Mouse (Mus musculus): Measurements from ENCODE around the gene Kcnq1. TPM values are rescaled to one million over a fixed set of nuclear protein-coding genes. Genes with fewer than 3 reads are reported as not detected.

The Kcnq1 gene
- polyA plus RNA-seq, 1 experiment: not detected

DNA sequence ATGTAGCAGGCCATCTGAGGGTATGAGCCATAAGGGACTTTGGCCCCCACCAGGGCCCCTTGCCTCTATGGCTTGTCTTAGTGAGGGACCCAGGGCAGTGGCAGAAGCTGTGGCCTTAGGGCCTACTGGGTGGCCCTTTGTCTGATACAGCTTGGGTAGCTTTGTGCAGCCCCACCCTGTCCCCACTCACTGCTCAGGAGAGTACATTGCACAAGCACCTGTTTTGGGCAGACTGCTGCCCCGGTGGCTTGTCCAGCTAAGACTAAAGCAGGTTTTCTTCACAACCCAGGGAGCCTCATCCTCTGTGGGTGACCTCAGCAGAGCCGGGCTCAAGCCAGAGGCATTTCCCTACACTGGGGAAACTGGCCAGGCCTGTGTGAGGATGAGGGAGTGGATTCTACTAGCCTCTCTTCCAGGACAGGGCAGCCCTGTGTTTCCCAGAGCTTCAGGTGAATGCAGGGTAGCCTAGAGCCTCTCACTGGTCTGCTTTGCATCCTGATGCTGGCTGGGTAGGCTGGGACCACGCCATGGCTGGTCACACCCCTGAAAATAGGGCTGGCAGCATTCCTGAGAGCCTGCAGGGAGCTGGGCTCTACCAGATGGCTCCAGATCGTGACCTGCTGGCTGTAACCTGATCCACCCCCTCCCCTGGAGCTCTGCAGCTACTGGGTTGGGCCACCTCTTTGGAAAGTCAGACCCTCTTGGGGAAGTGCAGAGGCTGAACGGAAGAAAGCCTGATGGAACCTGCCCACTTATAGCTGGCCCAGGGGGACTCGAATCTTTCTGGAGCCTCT is 17.9 kb downstream of the Kcnq1 start:
- Histone ChIP-seq H3K79me2 (ENCODE audit: control insufficient read depth, insufficient read depth) (no peaks in the 10 kb centered on the region), H3K36me3 (ENCODE audit: control insufficient read depth, insufficient read depth) (no peaks in the 10 kb centered on the region), H3K27me3 (ENCODE audit: control insufficient read depth, insufficient read depth, insufficient read length) (no peaks in the 10 kb centered on the region), H3K79me3 (ENCODE audit: low read depth) (no peaks in the 10 kb centered on the region), H3ac (ENCODE audit: control insufficient read depth, insufficient read length, low read depth) (no peak overlapping the region), H3K4me3 (ENCODE audit: insufficient read depth, poor library complexity, severe bottlenecking) (no peak overlapping the region)
- TF ChIP-seq CEBPB (IDR thresholded peaks at IDR 0.05; ENCODE audit: low read depth) (no peak), FOSL1 (IDR thresholded peaks at IDR 0.05; ENCODE audit: insufficient read depth, low read length, poor library complexity, severe bottlenecking) (no peak), MAX (IDR thresholded peaks at IDR 0.05) (no peak), CTCF (IDR thresholded peaks at IDR 0.05; ENCODE audit: control insufficient read depth, insufficient read depth, insufficient read length) (no peak), USF1 (IDR thresholded peaks at IDR 0.05; ENCODE audit: low read depth) (no peak), MYOG (IDR thresholded peaks at IDR 0.05; ENCODE audit: control insufficient read depth, extremely low read depth, insufficient read length) (no peak), MYOD1 (IDR thresholded peaks at IDR 0.05; ENCODE audit: control insufficient read depth, insufficient read length, low read depth) (no peak)

DNA sequence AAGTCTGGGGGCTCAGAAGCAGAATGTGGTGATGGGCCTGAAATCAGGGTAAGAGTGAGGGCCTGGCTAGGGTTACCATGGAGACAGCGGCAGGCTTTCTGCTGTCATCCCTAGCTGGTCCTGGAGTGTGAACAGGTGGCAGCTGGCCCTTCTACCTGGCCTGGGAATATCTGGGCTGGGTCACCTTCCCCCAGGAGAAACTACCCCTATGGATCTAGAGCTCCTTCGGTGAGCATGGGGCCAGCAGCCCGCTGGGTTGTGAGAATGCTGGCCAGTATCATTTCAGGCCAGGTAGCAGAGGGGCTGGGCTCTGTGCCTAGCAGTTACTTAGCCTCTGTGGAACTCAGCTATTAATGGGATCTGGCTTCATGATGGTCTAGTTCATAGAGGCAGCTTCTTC is 18.7 kb downstream of the Kcnq1 start:
- Histone ChIP-seq H3K79me2 (ENCODE audit: control insufficient read depth, insufficient read depth) (no peaks in the 10 kb centered on the region), H3K79me3 (ENCODE audit: low read depth) (no peaks in the 10 kb centered on the region), H3K4me3 (ENCODE audit: insufficient read depth, poor library complexity, severe bottlenecking) (no peak overlapping the region), H3K27me3 (ENCODE audit: control insufficient read depth, insufficient read depth, insufficient read length) (no peaks in the 10 kb centered on the region), H3ac (ENCODE audit: control insufficient read depth, insufficient read length, low read depth) (no peak overlapping the region), H3K36me3 (ENCODE audit: control insufficient read depth, insufficient read depth) (no peaks in the 10 kb centered on the region)
- TF ChIP-seq FOSL1 (IDR thresholded peaks at IDR 0.05; ENCODE audit: insufficient read depth, low read length, poor library complexity, severe bottlenecking) (no peak), MYOD1 (IDR thresholded peaks at IDR 0.05; ENCODE audit: control insufficient read depth, insufficient read length, low read depth) (no peak), MAX (IDR thresholded peaks at IDR 0.05) (no peak), CTCF (IDR thresholded peaks at IDR 0.05; ENCODE audit: control insufficient read depth, insufficient read depth, insufficient read length) (no peak), MYOG (IDR thresholded peaks at IDR 0.05; ENCODE audit: control insufficient read depth, extremely low read depth, insufficient read length) (no peak), USF1 (IDR thresholded peaks at IDR 0.05; ENCODE audit: low read depth) (no peak), CEBPB (IDR thresholded peaks at IDR 0.05; ENCODE audit: low read depth) (no peak)

DNA sequence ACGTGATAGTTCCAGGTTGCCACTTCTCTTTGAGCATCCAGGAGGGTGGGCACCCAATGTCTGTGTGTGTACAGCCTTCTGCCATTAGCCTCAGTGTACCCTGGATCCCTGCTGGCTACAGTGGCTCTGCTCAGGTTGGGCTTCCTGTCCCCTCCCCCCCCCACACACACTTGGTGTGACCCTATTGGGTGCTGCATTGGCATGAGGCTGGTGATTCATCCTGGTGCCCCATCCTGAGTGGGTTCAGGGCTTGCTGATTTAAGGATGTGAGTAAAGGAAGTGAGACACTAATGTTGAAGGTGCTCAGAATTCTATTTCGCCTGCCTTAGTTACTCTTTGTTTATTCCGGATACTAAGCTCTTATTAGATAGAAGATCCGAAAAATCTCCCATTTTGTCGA is 26.7 kb downstream of the Kcnq1 start:
- H3K27me3 ChIP-seq (ENCODE audit: control insufficient read depth, insufficient read depth, insufficient read length): no peaks in the 10 kb centered on the region
- H3K79me2 ChIP-seq (ENCODE audit: control insufficient read depth, insufficient read depth): no peaks in the 10 kb centered on the region
- H3K4me3 ChIP-seq (ENCODE audit: insufficient read depth, poor library complexity, severe bottlenecking): no peak overlapping the region
- H3K36me3 ChIP-seq (ENCODE audit: control insufficient read depth, insufficient read depth): no peaks in the 10 kb centered on the region
- no peak overlapping the region for H3ac ChIP-seq (ENCODE audit: control insufficient read depth, insufficient read length, low read depth)
- H3K79me3 ChIP-seq (ENCODE audit: low read depth): no peaks in the 10 kb centered on the region
- TF ChIP-seq MYOD1 (IDR thresholded peaks at IDR 0.05; ENCODE audit: control insufficient read depth, insufficient read length, low read depth) (no peak), CTCF (IDR thresholded peaks at IDR 0.05; ENCODE audit: control insufficient read depth, insufficient read depth, insufficient read length) (no peak), FOSL1 (IDR thresholded peaks at IDR 0.05; ENCODE audit: insufficient read depth, low read length, poor library complexity, severe bottlenecking) (no peak), USF1 (IDR thresholded peaks at IDR 0.05; ENCODE audit: low read depth) (no peak), MAX (IDR thresholded peaks at IDR 0.05) (no peak), CEBPB (IDR thresholded peaks at IDR 0.05; ENCODE audit: low read depth) (no peak), MYOG (IDR thresholded peaks at IDR 0.05; ENCODE audit: control insufficient read depth, extremely low read depth, insufficient read length) (no peak)

DNA sequence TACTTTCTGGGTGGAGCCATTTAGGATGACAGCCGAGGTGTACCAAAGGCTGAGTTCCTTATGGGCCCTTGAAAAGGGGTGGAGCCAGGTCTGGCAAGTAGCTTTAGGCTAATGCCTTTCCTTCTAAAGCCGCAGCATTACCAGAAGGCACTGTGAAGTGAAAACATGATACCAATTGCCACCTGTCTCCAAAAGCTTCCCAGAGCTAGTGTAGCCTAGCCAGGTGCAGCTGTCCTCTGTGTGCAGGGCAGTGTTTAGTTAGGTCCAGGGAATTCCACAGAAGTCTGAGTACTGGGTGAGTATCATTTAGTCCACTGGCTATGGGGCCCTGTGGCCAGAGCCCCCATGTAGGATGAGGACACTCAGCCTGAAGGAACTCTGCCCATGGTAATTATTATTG is 30.0 kb downstream of the Kcnq1 start:
- Histone ChIP-seq H3K79me3 (ENCODE audit: low read depth) (no peaks in the 10 kb centered on the region), H3ac (ENCODE audit: control insufficient read depth, insufficient read length, low read depth) (no peak overlapping the region), H3K27me3 (ENCODE audit: control insufficient read depth, insufficient read depth, insufficient read length) (no peaks in the 10 kb centered on the region), H3K4me3 (ENCODE audit: insufficient read depth, poor library complexity, severe bottlenecking) (no peak overlapping the region), H3K79me2 (ENCODE audit: control insufficient read depth, insufficient read depth) (no peaks in the 10 kb centered on the region), H3K36me3 (ENCODE audit: control insufficient read depth, insufficient read depth) (no peaks in the 10 kb centered on the region)
- TF ChIP-seq USF1 (IDR thresholded peaks at IDR 0.05; ENCODE audit: low read depth) (no peak), CTCF (IDR thresholded peaks at IDR 0.05; ENCODE audit: control insufficient read depth, insufficient read depth, insufficient read length) (no peak), FOSL1 (IDR thresholded peaks at IDR 0.05; ENCODE audit: insufficient read depth, low read length, poor library complexity, severe bottlenecking) (no peak), CEBPB (IDR thresholded peaks at IDR 0.05; ENCODE audit: low read depth) (no peak), MAX (IDR thresholded peaks at IDR 0.05) (no peak), MYOD1 (IDR thresholded peaks at IDR 0.05; ENCODE audit: control insufficient read depth, insufficient read length, low read depth) (no peak), MYOG (IDR thresholded peaks at IDR 0.05; ENCODE audit: control insufficient read depth, extremely low read depth, insufficient read length) (no peak)

- Histone ChIP-seq H3K4me3 (ENCODE audit: insufficient read depth, poor library complexity, severe bottlenecking) (no peak overlapping the region), H3K27me3 (ENCODE audit: control insufficient read depth, insufficient read depth, insufficient read length) (no peaks in the 10 kb centered on the region), H3K79me3 (ENCODE audit: low read depth) (no peaks in the 10 kb centered on the region), H3ac (ENCODE audit: control insufficient read depth, insufficient read length, low read depth) (no peak overlapping the region), H3K36me3 (ENCODE audit: control insufficient read depth, insufficient read depth) (no peaks in the 10 kb centered on the region), H3K79me2 (ENCODE audit: control insufficient read depth, insufficient read depth) (no peaks in the 10 kb centered on the region)
- TF ChIP-seq FOSL1 (IDR thresholded peaks at IDR 0.05; ENCODE audit: insufficient read depth, low read length, poor library complexity, severe bottlenecking): no peak
- no peak for TF ChIP-seq MYOG (IDR thresholded peaks at IDR 0.05; ENCODE audit: control insufficient read depth, extremely low read depth, insufficient read length)
- TF ChIP-seq CTCF (IDR thresholded peaks at IDR 0.05; ENCODE audit: control insufficient read depth, insufficient read depth, insufficient read length): no peak
- TF ChIP-seq MYOD1 (IDR thresholded peaks at IDR 0.05; ENCODE audit: control insufficient read depth, insufficient read length, low read depth): no peak
- no peak for TF ChIP-seq CEBPB (IDR thresholded peaks at IDR 0.05; ENCODE audit: low read depth)
- no peak for TF ChIP-seq MAX (IDR thresholded peaks at IDR 0.05)
- TF ChIP-seq USF1 (IDR thresholded peaks at IDR 0.05; ENCODE audit: low read depth): no peak
Observed at GRCm38 (mm10) chr7:143136561-143136960, 30.4 kb downstream of the Kcnq1 start.

Data from C2C12 (cell line).